In genomic region chr2:121007925-121008663, GRCm38 (mm10) we compare ENCODE assay signal across 8 mouse cellular contexts. TPM values are rescaled to one million over a fixed set of nuclear protein-coding genes. Genes with fewer than 3 reads are reported as not detected.
A peak's percentile ranks its signal among the peaks of the same experiment; 100 is the strongest.
DNase-seq lines count a peak whose midpoint lies in the region; ATAC-seq and TF ChIP-seq lines count a peak whose summit lies in the region.

Gene Ccndbp1, plus strand, starts transcription at chr2:121008403.

- 2% methylated on average over 34 of the region's 34 CpGs for WGBS in forebrain, embryonic 12.5 days
- WGBS in heart, postnatal 0 days = 2% methylated on average over 34 of the region's 34 CpGs
- WGBS in liver, embryonic 16.5 days (ENCODE audit: insufficient replicate concordance) = 3% methylated on average over 34 of the region's 34 CpGs
- 2% methylated on average over 34 of the region's 34 CpGs for WGBS in neural tube, embryonic 13.5 days

- ATAC-seq in forebrain, embryonic 12.5 days (ENCODE audit: low FRiP score) = peak; percentile 95
- peak; percentile 99 for ATAC-seq in heart, postnatal 0 days (ENCODE audit: insufficient read depth, low read depth)
- peak; percentile 97 for ATAC-seq in liver, embryonic 16.5 days (ENCODE audit: low read depth)
- ATAC-seq in neural tube, embryonic 13.5 days (ENCODE audit: low read depth) = peak; percentile 98

- H3K4me3 ChIP-seq in E14TG2a.4 (replicated peaks; ENCODE audit: low read length) = peak within 1 kb of the TSS; percentile 93
- peak within 1 kb of the TSS; percentile 83 for H3K4me3 ChIP-seq in forebrain, embryonic 12.5 days (replicated peaks)
- H3K4me3 ChIP-seq in heart, postnatal 0 days (ENCODE audit: low read depth, low read length) = peak within 1 kb of the TSS; percentile 95
- H3K4me3 ChIP-seq in liver, embryonic 16.5 days (ENCODE audit: low read depth, low read length) = peak within 1 kb of the TSS; percentile 81
- H3K4me3 ChIP-seq in neural tube, embryonic 13.5 days = peak within 1 kb of the TSS; percentile 71
- peak within 1 kb of the TSS; percentile 99 for H3K4me3 ChIP-seq in testis, adult 2 months (ENCODE audit: control insufficient read depth, low read depth, low read length)

- peak; percentile 20; the same call in 1 of the 2 replicates for TF ChIP-seq POLR2A in testis, adult 2 months (IDR thresholded peaks at IDR 0.05; ENCODE audit: control insufficient read depth, low read depth, low read length)

- H3K4me2 ChIP-seq in forebrain, embryonic 12.5 days = peak within 1 kb of the TSS; percentile 82
- peak within 1 kb of the TSS; percentile 97 for H3K4me2 ChIP-seq in heart, postnatal 0 days (ENCODE audit: low read depth, low read length)
- H3K4me2 ChIP-seq in liver, embryonic 16.5 days (ENCODE audit: low read depth, low read length) = peak within 1 kb of the TSS; percentile 70
- peak within 1 kb of the TSS; percentile 90 for H3K4me2 ChIP-seq in neural tube, embryonic 13.5 days

- H3K27ac ChIP-seq in forebrain, embryonic 12.5 days = peak within 1 kb of the TSS; percentile 25; the same call in 1 of the 2 replicates
- H3K27ac ChIP-seq in heart, postnatal 0 days (ENCODE audit: low read depth) = peak within 1 kb of the TSS; percentile 61
- H3K27ac ChIP-seq in liver, embryonic 16.5 days (ENCODE audit: low read length) = peak within 1 kb of the TSS; percentile 86
- H3K27ac ChIP-seq in neural tube, embryonic 13.5 days (replicated peaks) = peak within 1 kb of the TSS; percentile 57
- H3K27ac ChIP-seq in testis, adult 2 months (ENCODE audit: control insufficient read depth, insufficient read depth, low read depth, low read length) = peak within 1 kb of the TSS; percentile 40

- no peaks in the 10 kb centered on the region for H3K9me3 ChIP-seq in E14TG2a.4 (ENCODE audit: low read length)
- no peaks in the 10 kb centered on the region for H3K9me3 ChIP-seq in forebrain, embryonic 12.5 days
- H3K9me3 ChIP-seq in heart, postnatal 0 days (replicated peaks; ENCODE audit: control insufficient read depth, low read length) = no peaks in the 10 kb centered on the region
- H3K9me3 ChIP-seq in liver, embryonic 16.5 days (replicated peaks; ENCODE audit: control insufficient read depth, low read length) = no peaks in the 10 kb centered on the region
- H3K9me3 ChIP-seq in neural tube, embryonic 13.5 days = no peaks in the 10 kb centered on the region

- H3K36me3 ChIP-seq in E14TG2a.4 (ENCODE audit: insufficient read depth, low read length) = peaks cover 22% of the 10 kb centered on the region
- H3K36me3 ChIP-seq in forebrain, embryonic 12.5 days (replicated peaks) = peaks cover 18% of the 10 kb centered on the region
- 0 out of 2 replicates have a peak, but pooled peaks cover 9% of the 10 kb centered on the region for H3K36me3 ChIP-seq in heart, postnatal 0 days (replicated peaks; ENCODE audit: control insufficient read depth, insufficient read depth, low read length)
- H3K36me3 ChIP-seq in liver, embryonic 16.5 days (ENCODE audit: control insufficient read depth, insufficient read depth) = peaks cover 6% of the 10 kb centered on the region
- peaks cover 29% of the 10 kb centered on the region for H3K36me3 ChIP-seq in neural tube, embryonic 13.5 days
- H3K36me3 ChIP-seq in testis, adult 2 months (ENCODE audit: control insufficient read depth, insufficient read depth, low read length) = no peaks in the 10 kb centered on the region

- no peaks in the 10 kb centered on the region for H3K27me3 ChIP-seq in E14TG2a.4 (ENCODE audit: insufficient read depth, low read length)
- H3K27me3 ChIP-seq in forebrain, embryonic 12.5 days = no peaks in the 10 kb centered on the region
- H3K27me3 ChIP-seq in heart, postnatal 0 days (ENCODE audit: control insufficient read depth, insufficient read depth, low read length) = no peaks in the 10 kb centered on the region
- no peaks in the 10 kb centered on the region for H3K27me3 ChIP-seq in liver, embryonic 16.5 days (ENCODE audit: control insufficient read depth, insufficient read depth, low read depth, low read length)
- no peaks in the 10 kb centered on the region for H3K27me3 ChIP-seq in neural tube, embryonic 13.5 days
- H3K27me3 ChIP-seq in testis, adult 2 months (ENCODE audit: control insufficient read depth, insufficient read depth, low read length) = no peaks in the 10 kb centered on the region

- peak; percentile 87 for DNase-seq in c-Kit-positive CD71-positive TER-119-positive erythroid progenitor cells, embryonic 14.5 days (ENCODE audit: low spot score)
- peak; percentile 96 for DNase-seq in heart, postnatal 0 days (ENCODE audit: low spot score)
- peak; percentile 96 to 97 for DNase-seq in kidney, postnatal 4 days

- TF ChIP-seq EP300 in heart, postnatal 0 days (IDR thresholded peaks at IDR 0.05; ENCODE audit: low read depth) = no peak

- H3K4me1 ChIP-seq in E14TG2a.4 (replicated peaks; ENCODE audit: low read depth, low read length) = peaks cover 13% of the 10 kb centered on the region
- H3K4me1 ChIP-seq in forebrain, embryonic 12.5 days = peaks cover 11% of the 10 kb centered on the region
- peaks cover 6% of the 10 kb centered on the region for H3K4me1 ChIP-seq in heart, postnatal 0 days (ENCODE audit: control insufficient read depth, insufficient read depth)
- peaks cover 3% of the 10 kb centered on the region; the same call in 1 of the 2 replicates for H3K4me1 ChIP-seq in liver, embryonic 16.5 days (ENCODE audit: control insufficient read depth, low read depth, low read length)
- H3K4me1 ChIP-seq in neural tube, embryonic 13.5 days (replicated peaks) = peaks cover 14% of the 10 kb centered on the region
- H3K4me1 ChIP-seq in testis, adult 2 months (ENCODE audit: control insufficient read depth, insufficient read depth, low read length) = peaks cover 8% of the 10 kb centered on the region

- H3K9ac ChIP-seq in forebrain, embryonic 12.5 days = peak within 1 kb of the TSS; percentile 74
- H3K9ac ChIP-seq in heart, postnatal 0 days (replicated peaks; ENCODE audit: low read depth, low read length) = peak within 1 kb of the TSS; percentile 72
- H3K9ac ChIP-seq in liver, embryonic 16.5 days (ENCODE audit: low read depth, low read length) = peak within 1 kb of the TSS; percentile 80
- peak within 1 kb of the TSS; percentile 78 for H3K9ac ChIP-seq in neural tube, embryonic 13.5 days

- TF ChIP-seq CTCF in E14TG2a.4 (conservative IDR thresholded peaks at IDR 0.05; ENCODE audit: low read length) = no peak
- TF ChIP-seq CTCF in heart, postnatal 0 days (IDR thresholded peaks at IDR 0.05; ENCODE audit: low read depth) = no peak
- no peak for TF ChIP-seq CTCF in testis, adult 2 months (IDR thresholded peaks at IDR 0.05; ENCODE audit: control insufficient read depth, insufficient read depth, insufficient replicate concordance, low read depth, low read length)

RNA-seq across cellular contexts. Expression of gene Ccndbp1, which starts in this region (rescaled TPM):
- polyA plus RNA-seq in forebrain, embryonic 12.5 days (2016; fragmentation: Nextera tagmentation; extraction: Ambion mirVana) = 44.9 and 47.7 TPM in 2 replicates
- 25.5 and 34.0 TPM in 2 replicates for total RNA-seq in heart, postnatal 0 days (2014; rRNA removed; ENCODE audit: low replicate concordance)
- polyA plus RNA-seq in heart, postnatal 0 days (2015; fragmentation: Nextera tagmentation; extraction: Ambion mirVana) = 42.4 TPM in 2 replicates
- 54.4 and 55.3 TPM in 2 replicates for polyA plus RNA-seq in liver, embryonic 16.5 days (2015; fragmentation: Nextera tagmentation; extraction: Ambion mirVana)
- 76.9 and 83.6 TPM in 2 replicates for polyA plus RNA-seq in neural tube, embryonic 13.5 days (2015; fragmentation: Nextera tagmentation; extraction: Ambion mirVana)
- 11.0 and 11.7 TPM in 2 replicates for polyA plus RNA-seq in testis, adult 2 months (2012; rRNA removed)

Comparison
In these comparisons a context has a peak if more than half of its experiments do, and no peak if none do; other contexts are left out.
1. Peak in every context shown above with its lines: DNase-seq, ATAC-seq, H3K4me3 ChIP-seq and H3K27ac ChIP-seq.
2. H3K27ac ChIP-seq: peak in every context shown above with its lines; median percentile 86 in liver, embryonic 16.5 days; 61 in heart, postnatal 0 days; 57 in neural tube, embryonic 13.5 days; 40 in testis, adult 2 months; 25 in forebrain, embryonic 12.5 days.